Comparison of ENCODE assay signal across 8 mouse cellular contexts in the genomic region with DNA sequence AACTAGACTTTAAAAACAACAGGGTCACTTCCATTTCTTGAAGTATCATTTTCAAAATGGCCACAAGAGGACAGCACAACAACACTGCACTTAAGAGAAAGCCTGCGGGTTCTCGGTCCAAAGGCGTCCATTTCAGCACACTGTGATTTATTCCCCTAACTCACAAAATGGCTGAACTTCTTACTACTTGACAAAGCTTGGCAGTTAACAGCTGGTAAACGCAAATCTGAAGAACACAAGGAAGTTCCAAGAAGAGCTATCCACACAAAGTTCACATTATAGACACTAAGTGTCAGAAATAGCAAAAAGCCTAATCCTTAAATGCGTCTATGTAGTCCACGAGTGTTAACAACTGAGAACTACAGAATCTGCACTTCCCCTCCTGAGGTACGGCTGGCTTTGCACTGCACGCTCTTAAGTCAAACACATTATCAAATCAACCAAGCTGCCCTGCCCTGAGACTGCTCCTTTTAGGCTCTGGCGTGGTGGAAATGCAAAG. TPM values are rescaled to one million over a fixed set of nuclear protein-coding genes. Genes with fewer than 3 reads are reported as not detected.
DNase-seq lines count a peak whose midpoint lies in the region; ATAC-seq and TF ChIP-seq lines count a peak whose summit lies in the region.

No protein-coding gene starts in this region.

- H3K79me2 ChIP-seq in heart, adult 2 months (replicated peaks; ENCODE audit: control insufficient read depth, insufficient read depth, low read length) = peaks cover 4% of the 10 kb centered on the region

- 10% methylated on average over 9 of the region's 9 CpGs for WGBS in heart, adult 2 months
- WGBS in liver, embryonic 15.5 days (ENCODE audit: insufficient replicate concordance) = 23% methylated on average over 9 of the region's 9 CpGs

- no peak overlapping the region for H3K4me2 ChIP-seq in liver, embryonic 15.5 days

- H3K27ac ChIP-seq in ES-E14 (ENCODE audit: insufficient read depth, low read depth, low read length, poor library complexity, severe bottlenecking) = peak overlapping the region; percentile 47; the same call in 1 of the 2 replicates
- peak overlapping the region; percentile 87 for H3K27ac ChIP-seq in heart, adult 2 months
- H3K27ac ChIP-seq in liver, embryonic 15.5 days (replicated peaks) = peak overlapping the region; percentile 72

- 0 out of 2 replicates have a peak, but pooled peaks have one; percentile 10 for TF ChIP-seq POLR2A in heart, adult 2 months (IDR thresholded peaks at IDR 0.05; ENCODE audit: insufficient read depth, low read depth, low read length)

- H3K27me3 ChIP-seq in heart, adult 2 months (ENCODE audit: control insufficient read depth, insufficient read depth, low read length) = no peaks in the 10 kb centered on the region
- no peaks in the 10 kb centered on the region for H3K27me3 ChIP-seq in liver, embryonic 15.5 days

- peak overlapping the region; percentile 33 for H3K9ac ChIP-seq in ES-E14 (ENCODE audit: insufficient read depth, low read depth, low read length, poor library complexity, severe bottlenecking)
- H3K9ac ChIP-seq in heart, adult 2 months (ENCODE audit: low read depth, low read length) = 0 out of 2 replicates have a peak overlapping the region, but pooled peaks have one; percentile 24
- no peak overlapping the region for H3K9ac ChIP-seq in liver, embryonic 15.5 days

- peak; percentile 88 for TF ChIP-seq EP300 in heart, adult 2 months (IDR thresholded peaks at IDR 0.05; ENCODE audit: insufficient read depth, low read depth, low read length)

- H3K9me3 ChIP-seq in ES-E14 (ENCODE audit: control insufficient read depth, insufficient read depth, low read depth, low read length) = no peaks in the 10 kb centered on the region
- H3K9me3 ChIP-seq in liver, embryonic 15.5 days (replicated peaks) = no peaks in the 10 kb centered on the region

- peaks cover 2% of the 10 kb centered on the region; the same call in 1 of the 2 replicates for H3K36me3 ChIP-seq in ES-E14 (ENCODE audit: control insufficient read depth, insufficient read depth, low read length, poor library complexity, severe bottlenecking)
- peaks cover 34% of the 10 kb centered on the region for H3K36me3 ChIP-seq in heart, adult 2 months (ENCODE audit: control insufficient read depth, insufficient read depth, low read length)
- H3K36me3 ChIP-seq in liver, embryonic 15.5 days (replicated peaks) = peaks cover 70% of the 10 kb centered on the region

- in situ Hi-C loops in ES-E14 (cut with MboI; ENCODE audit: low sequenced_read_pairs in 2 of 2, unreplicated experiment in 2 of 2) = no loop called here

- TF ChIP-seq CTCF in heart, adult 2 months (IDR thresholded peaks at IDR 0.05) = peak; percentile 98

- H3K4me3 ChIP-seq in ES-E14 (ENCODE audit: insufficient read depth in 1 of 2, low read depth in 1 of 2, low read length in 2 of 2, poor library complexity in 1 of 2, severe bottlenecking in 1 of 2) = peak overlapping the region; percentile 1 to 12; a peak in 2 of 4 replicates
- H3K4me3 ChIP-seq in heart, adult 2 months = no peak overlapping the region; the same call in 1 of the 2 replicates
- H3K4me3 ChIP-seq in liver, embryonic 15.5 days (replicated peaks) = no peak overlapping the region

- intact Hi-C loops in heart, adult 2 months (cut with DNase I) = loop anchor here (1.0 to 5.0 kb wide), 3 partner anchors 33 to 104 kb away; no protein-coding TSS in a partner anchor

- DNase-seq in 3134 (ENCODE audit: extremely low read depth, insufficient read length, low spot score) (peak; percentile 36), ES-E14 (ENCODE audit: low read depth, low spot score) (no peak)
- peak; percentile 49 to 64 for DNase-seq in cerebellum, postnatal 36 days
- peak in 1 of 2 experiments; percentile 57 for DNase-seq in heart, adult 2 months
- DNase-seq in kidney, adult 8-10 months = peak; percentile 68 to 83
- peak; percentile 64 to 75 for DNase-seq in natural killer cell, adult 2 months (ENCODE audit: low spot score in 2 of 2)
- no peak for DNase-seq in urinary bladder, adult 2 months (ENCODE audit: low spot score)

- peaks cover 2% of the 10 kb centered on the region in 2 experiments; a peak in 2 of 4 replicates for H3K4me1 ChIP-seq in ES-E14 (ENCODE audit: control insufficient read depth in 2 of 2, insufficient read depth in 2 of 2, low read length in 2 of 2, poor library complexity in 1 of 2)
- peaks cover 19% of the 10 kb centered on the region for H3K4me1 ChIP-seq in heart, adult 2 months (ENCODE audit: control insufficient read depth, insufficient read depth, low read length)
- peaks cover 40% of the 10 kb centered on the region for H3K4me1 ChIP-seq in liver, embryonic 15.5 days (replicated peaks)

- ATAC-seq in liver, embryonic 15.5 days (ENCODE audit: insufficient read depth) = peak; percentile 43

TF ChIP-seq in ES-E14, 5 proteins besides CTCF, POLR2A, EP300 and RAD21:
- TF ChIP-seq MAFK (IDR thresholded peaks at IDR 0.05; ENCODE audit: insufficient read depth, low read depth, low read length) (no peak), ZC3H11A (IDR thresholded peaks at IDR 0.05; ENCODE audit: borderline replicate concordance, low read depth, low read length) (peak; percentile 100), CHD2 (IDR thresholded peaks at IDR 0.05; ENCODE audit: low read depth, low read length) (no peak), ZNF384 (IDR thresholded peaks at IDR 0.05; ENCODE audit: low read depth, low read length) (no peak), HCFC1 (IDR thresholded peaks at IDR 0.05; ENCODE audit: borderline replicate concordance, insufficient read depth, low read length) (no peak)

RNA-seq across cellular contexts. Expression of a gene that starts 17.1 kb away (rescaled TPM):
- 46.6 and 70.8 TPM in 2 replicates for total RNA-seq in ES-E14 (2012; rRNA removed)
- 10 to 100 TPM; 38.1 to 43.3 TPM for total RNA-seq in heart, adult 2 months (2021)
- 32.9 and 38.0 TPM in 2 replicates for polyA plus RNA-seq in heart, adult 2 months (2012; rRNA removed)
- 20.1 and 22.1 TPM in 2 replicates for polyA plus RNA-seq in liver, embryonic 15.5 days (2015; fragmentation: Nextera tagmentation; extraction: Ambion mirVana)
- 25.6 and 27.3 TPM in 2 replicates for polyA plus RNA-seq in urinary bladder, adult 2 months (2012; rRNA removed)

Comparison
In these comparisons a context has a peak if more than half of its experiments do, and no peak if none do; other contexts are left out.
1. DNase-seq: peak in 3134 (single experiment), cerebellum, postnatal 36 days (2 of 2), kidney, adult 8-10 months (2 of 2) and natural killer cell, adult 2 months (2 of 2); none in ES-E14 (single experiment) and urinary bladder, adult 2 months (single experiment).
2. H3K4me3 ChIP-seq: peak in ES-E14 (2 of 2); none in heart, adult 2 months (single experiment) and liver, embryonic 15.5 days (single experiment).
3. Peak in every context shown above with its lines, with median percentiles within 50 percentile points of each other: H3K27ac ChIP-seq.